Mouse (Mus musculus) mesoderm, embryonic 11.5 days (tissue): Measurements from ENCODE around the gene Agpat1.

ENCODE experiments used
- DNase-seq: peaks from one replicate; pipeline ENCODE4 v3.0.0-alpha.2; 2012; ENCODE audit warnings: low read depth, low spot score

The Agpat1 gene

DNA sequence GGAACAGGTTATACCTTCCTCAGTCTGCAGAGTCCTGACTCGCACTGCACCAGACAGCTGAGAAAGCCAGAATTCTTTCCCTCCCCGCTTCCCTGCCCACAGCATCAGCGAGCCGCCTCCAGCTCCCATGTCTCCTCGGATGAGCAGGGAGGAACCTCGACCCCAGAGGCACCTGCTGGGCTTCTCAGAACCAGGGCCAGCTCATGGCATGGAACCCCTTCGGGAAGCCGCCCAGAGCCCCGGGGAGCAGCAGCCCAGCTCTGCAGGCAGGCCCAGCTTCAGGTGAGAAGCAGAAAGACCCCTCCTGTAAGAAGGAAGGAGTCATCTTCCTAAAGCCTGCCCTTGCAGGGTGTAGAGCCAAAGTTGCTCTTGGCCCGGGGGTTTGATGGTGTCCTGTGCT, 48.5 kb downstream of the Agpat1 start:
- DNase-seq: no peak

DNA sequence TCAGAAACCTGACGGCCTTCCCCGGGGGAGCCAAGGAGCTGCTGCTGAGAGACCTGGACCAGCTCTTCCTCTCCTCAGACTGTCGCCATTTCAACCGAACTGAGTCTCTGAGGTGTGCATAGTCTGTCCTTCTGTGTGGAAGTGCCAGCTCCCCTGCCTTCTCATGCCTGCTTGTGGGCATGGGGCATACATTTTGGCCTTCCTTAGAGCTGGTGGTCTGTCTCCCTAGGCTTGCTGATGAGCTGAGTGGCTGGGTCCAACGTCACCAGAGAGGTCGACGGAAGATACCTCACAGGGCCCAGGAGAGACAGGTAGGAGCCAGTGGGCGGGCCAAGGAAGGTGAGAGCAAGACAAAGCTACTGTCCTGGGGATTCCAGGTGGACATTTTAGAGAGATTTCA, 48.9 kb downstream of the Agpat1 start:
- DNase-seq: no peak

- DNase-seq: peak; percentile 67
Observed at GRCm38 (mm10) chr17:34653746-34654285, 49.8 kb downstream of the Agpat1 start.

- DNase-seq: no peak
Observed at GRCm38 (mm10) chr17:34654392-34654791, 50.3 kb downstream of the Agpat1 start.

GRCm38 (mm10) chr17:34655160-34655559, 51.1 kb downstream of the Agpat1 start:
- DNase-seq: no peak

GRCm38 (mm10) chr17:34655581-34655991, 51.5 kb downstream of the Agpat1 start:
- no peak for DNase-seq

GRCm38 (mm10) chr17:34656666-34657065, 52.6 kb downstream of the Agpat1 start:
- no peak for DNase-seq

GRCm38 (mm10) chr17:34657271-34657670, 53.2 kb downstream of the Agpat1 start:
- DNase-seq: no peak

DNA sequence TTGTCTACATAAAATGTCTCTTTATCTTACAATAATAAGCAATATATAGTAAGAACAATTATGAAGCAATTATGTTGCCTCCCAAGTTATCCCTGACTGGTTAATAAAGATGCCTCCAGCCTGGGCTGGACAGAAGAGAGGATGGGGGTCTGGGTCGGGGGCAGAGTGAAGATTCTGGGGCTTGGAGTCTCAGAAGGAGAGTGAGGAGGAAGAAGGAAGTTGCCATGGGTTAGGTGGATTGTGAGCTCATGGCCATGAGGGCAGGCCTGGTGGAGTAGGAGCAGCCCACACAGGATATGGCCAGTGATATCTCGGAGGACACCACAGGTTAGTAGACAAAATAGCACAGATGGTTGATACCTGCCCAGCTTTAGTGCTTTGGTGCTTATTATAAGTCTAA, 54.1 kb downstream of the Agpat1 start:
- DNase-seq: no peak

GRCm38 (mm10) chr17:34658591-34658990, 54.5 kb downstream of the Agpat1 start:
- no peak for DNase-seq

GRCm38 (mm10) chr17:34659181-34659896, 55.3 kb downstream of the Agpat1 start:
- DNase-seq: no peak

DNA sequence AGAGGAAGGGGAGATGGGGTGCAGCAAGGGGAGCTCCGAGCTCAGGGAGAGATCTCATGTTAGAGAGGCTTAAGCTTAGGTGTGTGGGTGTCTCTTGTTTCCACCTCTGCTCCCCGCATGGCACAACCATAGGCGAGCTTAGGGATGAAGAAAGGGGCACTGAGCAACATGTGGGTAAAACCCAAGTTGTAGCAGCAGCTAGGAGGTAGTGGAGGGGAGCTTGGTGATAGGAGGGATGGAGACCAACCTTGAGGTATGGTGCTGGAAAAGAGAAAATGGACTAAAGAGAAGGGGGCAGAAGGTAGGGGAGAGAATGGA, 55.8 kb downstream of the Agpat1 start:
- DNase-seq: no peak

GRCm38 (mm10) chr17:34660259-34660820, 56.3 kb downstream of the Agpat1 start:
- no peak for DNase-seq

- DNase-seq: no peak
Observed at GRCm38 (mm10) chr17:34661121-34661591, 57.1 kb downstream of the Agpat1 start.

DNA sequence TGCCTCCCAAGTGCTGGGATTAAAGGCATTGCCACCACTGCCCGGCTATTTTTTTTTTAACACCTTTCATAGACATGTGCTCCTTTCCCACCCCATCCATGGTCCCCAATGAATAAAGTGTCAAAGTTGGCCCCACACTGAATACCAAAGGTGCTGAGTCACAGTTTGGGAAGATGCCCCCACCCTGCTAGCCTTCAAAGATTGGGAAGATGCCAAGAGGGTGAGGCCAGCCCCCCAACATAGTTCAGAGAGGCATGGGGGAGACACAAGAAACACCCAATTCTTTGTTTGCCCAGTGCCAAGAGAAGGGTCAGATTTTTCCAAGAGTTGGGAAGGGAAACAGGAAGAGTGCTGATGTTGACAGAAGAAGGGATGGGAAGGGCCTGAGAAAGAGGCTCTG, 58.4 kb downstream of the Agpat1 start:
- DNase-seq: no peak

DNA sequence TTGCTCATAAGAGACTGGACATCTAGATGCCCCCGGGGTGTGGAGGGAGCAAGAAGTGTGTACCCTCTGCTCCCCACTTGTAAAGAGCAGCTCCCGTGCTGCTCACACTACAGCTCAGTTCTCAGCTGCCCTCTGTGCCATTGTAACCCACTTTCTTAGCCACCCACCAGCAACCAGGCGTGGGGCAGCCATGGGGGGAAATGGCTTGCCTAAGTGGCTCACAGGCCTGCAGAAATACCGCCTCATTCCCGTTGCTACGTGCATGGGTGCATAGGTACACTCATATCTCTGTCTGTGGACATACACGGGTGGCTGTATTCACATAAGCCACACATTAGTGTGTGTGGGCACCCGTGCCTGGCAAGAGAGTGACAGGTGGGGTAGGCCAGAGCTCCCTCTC, 58.9 kb downstream of the Agpat1 start:
- no peak for DNase-seq
